Mouse (Mus musculus) embryo, embryonic 10 days (tissue): ENCODE results near the gene Dhdh.
A peak's percentile ranks its signal among the peaks of the same experiment; 100 is the strongest.
"Not testable (repeated sequence)": the region's sequence is repeated elsewhere in the genome, so short reads cannot be mapped to it uniquely, and the experiment has no call there.

Experiments
- DNase-seq: peaks from one replicate; pipeline ENCODE4 v3.0.0-alpha.2; 2015; ENCODE audit warnings: low spot score

The Dhdh gene

GRCm38 (mm10) chr7:45509912-45510787 lies 21.5 kb upstream of the Dhdh start, which contains the start of gene Nucb1:
Gene Nucb1 (minus strand): TSS chr7:45510406.
- DNase-seq, result peak; percentile 94

GRCm38 (mm10) chr7:45509181-45509882 lies 20.7 kb upstream of the Dhdh start:
- DNase-seq, result no peak

- DNase-seq, result no peak
Observed at GRCm38 (mm10) chr7:45508561-45508960, 20.0 kb upstream of the Dhdh start.

GRCm38 (mm10) chr7:45507583-45507982 lies 19.0 kb upstream of the Dhdh start:
- DNase-seq, result no peak

GRCm38 (mm10) chr7:45498427-45498826 lies 9.8 kb upstream of the Dhdh start:
- DNase-seq, result no peak

- DNase-seq, result no peak
Observed at GRCm38 (mm10) chr7:45494548-45494947, 5.9 kb upstream of the Dhdh start.

GRCm38 (mm10) chr7:45492951-45493350 lies 4.3 kb upstream of the Dhdh start:
- no peak for DNase-seq

GRCm38 (mm10) chr7:45492225-45492844 lies 3.7 kb upstream of the Dhdh start:
- DNase-seq, result no peak

- no peak for DNase-seq
Observed at GRCm38 (mm10) chr7:45491264-45491663, 2.7 kb upstream of the Dhdh start.

GRCm38 (mm10) chr7:45490822-45491221 lies 2.2 kb upstream of the Dhdh start:
- DNase-seq, result peak; percentile 44

- DNase-seq, result no peak
Observed at GRCm38 (mm10) chr7:45489578-45489977, 973 bp upstream of the Dhdh start.

- peak; percentile 32 for DNase-seq
Observed at GRCm38 (mm10) chr7:45487861-45488292, 728 bp downstream of the Dhdh start.

- DNase-seq, result no peak
Observed at GRCm38 (mm10) chr7:45486761-45487415, 1.7 kb downstream of the Dhdh start, which contains the start of gene Gm45808. Gene Gm45808 (minus strand): TSS chr7:45486811.

GRCm38 (mm10) chr7:45486158-45486557 lies 2.4 kb downstream of the Dhdh start:
- DNase-seq, result no peak

GRCm38 (mm10) chr7:45484985-45485384 lies 3.6 kb downstream of the Dhdh start:
- not testable (repeated sequence) for DNase-seq

- DNase-seq, result no peak
Observed at GRCm38 (mm10) chr7:45482166-45482565, 6.4 kb downstream of the Dhdh start.

- peak; percentile 80 for DNase-seq
Observed at GRCm38 (mm10) chr7:45481374-45481927, 7.2 kb downstream of the Dhdh start, which contains the start of gene Tulp2. Gene Tulp2 (plus strand): TSS chr7:45481877.

- not testable (repeated sequence) for DNase-seq
Observed at GRCm38 (mm10) chr7:45480310-45480709, 8.3 kb downstream of the Dhdh start.

GRCm38 (mm10) chr7:45478774-45479173 lies 9.8 kb downstream of the Dhdh start:
- DNase-seq, result no peak

- peak; percentile 80 for DNase-seq
Observed at GRCm38 (mm10) chr7:45477003-45477402, 11.6 kb downstream of the Dhdh start.

- no peak for DNase-seq
Observed at GRCm38 (mm10) chr7:45476453-45476852, 12.2 kb downstream of the Dhdh start.
